Mouse (Mus musculus) brain, embryonic 14.5 days (tissue): ENCODE measurements at regions not wholly inside any gene's neighbourhood (a gene's known extent, or its start where the extent isn't known, plus 50 kb on each side); places are given as distances from the start of the nearest gene placed in this dataset.

Experiments used
- DNase-seq: peaks from one replicate; pipeline ENCODE4 v3.0.0-alpha.2; 2011; ENCODE audit warnings: low read depth
- CTCF ChIP-seq: fragments of 200-500 bp; IDR thresholded peaks from 2 replicates; pipeline ENCODE4 v1.5.1; 2012; ENCODE audit warnings: inconsistent platforms, mild to moderate bottlenecking, moderate library complexity, borderline replicate concordance; ENCODE audit not compliant: insufficient read depth, insufficient read length; ENCODE audit errors: extremely low read depth
- POLR2A ChIP-seq: fragments of 200-500 bp; IDR thresholded peaks from 2 replicates; pipeline ENCODE4 v1.6.1; 2012; ENCODE audit warnings: mild to moderate bottlenecking, inconsistent platforms, borderline replicate concordance; ENCODE audit not compliant: poor library complexity, insufficient read depth, insufficient read length, severe bottlenecking; ENCODE audit errors: extremely low read depth

GRCm38 (mm10) chr1:32092221-32092620, 80.3 kb upstream of the Khdrbs2 start:
- DNase-seq = peak; percentile 6

GRCm38 (mm10) chr1:32092994-32093665, 79.4 kb upstream of the Khdrbs2 start:
- peak; percentile 53 for DNase-seq
- TF ChIP-seq POLR2A = no peak
- no peak for TF ChIP-seq CTCF

More at GRCm38 (mm10) chr1:32092221-32092620, 80.3 kb upstream of the Khdrbs2 start:
- TF ChIP-seq CTCF = no peak
- TF ChIP-seq POLR2A = no peak

- DNase-seq = no peak
- TF ChIP-seq POLR2A (no peak), CTCF (no peak)
These were observed 68.5 kb upstream of the Khdrbs2 start for GRCm38 (mm10) chr1:32104064-32104463.
